Mouse (Mus musculus) bone marrow, adult 2 months (tissue): Measurements from ENCODE around the gene Usp1. TPM values are rescaled to one million over a fixed set of nuclear protein-coding genes. Genes with fewer than 3 reads are reported as not detected.
"Not testable (repeated sequence)": the region's sequence is repeated elsewhere in the genome, so short reads cannot be mapped to it uniquely, and the experiment has no call there.

ENCODE experiments used
- H3K27ac ChIP-seq: fragments of 200-500 bp; 2 replicates; pipeline ENCODE4 v1.5.1; 2012; ENCODE audit warnings: low read depth, mild to moderate bottlenecking, control low read depth, inconsistent platforms, low read length; ENCODE audit not compliant: control insufficient read depth, poor library complexity, insufficient read depth
- H3K4me1 ChIP-seq: fragments of 200-500 bp; 2 replicates; pipeline ENCODE4 v1.6.1; 2011; ENCODE audit warnings: low read length; ENCODE audit not compliant: control insufficient read depth, insufficient read depth
- H3K4me3 ChIP-seq: fragments of 200-500 bp; replicated peaks from 2 replicates; pipeline ENCODE3; 2011; ENCODE audit warnings: mild to moderate bottlenecking, low read depth, low read length, control low read depth; ENCODE audit not compliant: control insufficient read depth
- CTCF ChIP-seq: fragments of 200-500 bp; IDR thresholded peaks from 2 replicates; pipeline ENCODE4 v1.5.1; 2011; ENCODE audit warnings: low read length, control low read depth; ENCODE audit not compliant: control insufficient read depth, insufficient read depth
- POLR2A ChIP-seq: fragments of 200-500 bp; IDR thresholded peaks from 2 replicates; pipeline ENCODE4 v1.6.1; 2011; ENCODE audit warnings: low read depth, mild to moderate bottlenecking, control low read depth, low read length, borderline replicate concordance; ENCODE audit not compliant: control insufficient read depth
- WGBS: fragments of 180-500 bp; shearing (Covaris S2); methylation state at CpG from one replicate; pipeline ENCODE4 v1.1.7; 2018; 5-methylcytosine and 5-hydroxymethylcytosine counted together
- polyA plus RNA-seq: library from polyadenylated mRNA; stranded (reverse); fragments of >200 nt; gene quantifications from 2 replicates; pipeline ENCODE4 v1.2.4, GENCODE M21; 2011; ENCODE audit warnings: low replicate concordance; ENCODE audit not compliant: missing spikeins, insufficient read depth, insufficient read length

Gene Usp1
- polyA plus RNA-seq, 1 experiment = 31.3 TPM

DNA sequence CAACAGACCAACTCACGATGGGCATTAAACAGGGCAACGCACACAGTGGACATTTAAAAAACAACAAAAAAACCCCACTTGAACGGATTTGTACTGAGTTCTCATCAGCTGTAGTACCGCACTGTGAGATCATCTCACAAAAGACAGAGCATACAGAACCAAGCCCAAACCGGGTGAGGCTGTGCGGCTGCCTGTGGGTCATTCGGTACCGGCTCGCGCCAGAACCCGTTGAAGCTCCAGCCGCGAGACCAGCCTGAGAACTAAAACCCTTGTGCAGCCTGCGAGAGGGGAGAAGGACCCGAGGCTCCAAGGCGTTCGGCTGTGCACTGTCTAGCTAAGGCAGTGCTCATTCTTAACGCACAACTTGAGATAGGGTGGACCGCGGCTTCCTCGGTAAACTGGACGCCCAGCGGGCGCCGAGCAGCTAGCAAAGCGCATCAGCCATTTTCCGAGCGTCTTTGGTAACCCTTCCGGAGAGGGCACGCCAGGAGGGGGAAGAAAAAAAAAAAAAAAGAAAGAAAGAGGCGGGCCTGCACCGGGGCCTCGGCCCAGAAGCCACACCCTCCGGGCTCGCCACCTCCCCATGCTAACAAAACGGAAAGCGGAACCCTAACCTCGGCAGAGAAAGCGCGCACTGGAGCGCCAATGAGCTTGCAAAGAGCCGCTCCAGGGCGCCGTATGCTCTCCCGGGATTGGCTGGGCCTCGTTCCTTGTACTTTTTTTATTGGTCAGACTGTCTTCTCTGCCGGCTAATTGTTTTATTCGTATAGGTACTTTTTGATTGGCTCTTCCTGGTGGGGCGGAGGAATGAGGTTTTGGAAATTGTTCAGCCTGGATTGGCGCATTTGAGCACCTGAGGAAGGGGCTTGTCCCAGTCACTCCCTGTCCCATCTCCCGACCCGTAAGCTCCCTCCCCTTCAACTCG lies 705 bp upstream of the Usp1 start:
- Histone ChIP-seq H3K4me3 (peak overlapping the region; percentile 91), H3K4me1 (peaks cover 4% of the 10 kb centered on the region; the same call in 1 of the 2 replicates), H3K27ac (peak overlapping the region; percentile 100)
- WGBS = under 1% methylated on average over 53 of the region's 53 CpGs
- TF ChIP-seq POLR2A (peak; percentile 78; the same call in 1 of the 2 replicates), CTCF (no peak)

DNA sequence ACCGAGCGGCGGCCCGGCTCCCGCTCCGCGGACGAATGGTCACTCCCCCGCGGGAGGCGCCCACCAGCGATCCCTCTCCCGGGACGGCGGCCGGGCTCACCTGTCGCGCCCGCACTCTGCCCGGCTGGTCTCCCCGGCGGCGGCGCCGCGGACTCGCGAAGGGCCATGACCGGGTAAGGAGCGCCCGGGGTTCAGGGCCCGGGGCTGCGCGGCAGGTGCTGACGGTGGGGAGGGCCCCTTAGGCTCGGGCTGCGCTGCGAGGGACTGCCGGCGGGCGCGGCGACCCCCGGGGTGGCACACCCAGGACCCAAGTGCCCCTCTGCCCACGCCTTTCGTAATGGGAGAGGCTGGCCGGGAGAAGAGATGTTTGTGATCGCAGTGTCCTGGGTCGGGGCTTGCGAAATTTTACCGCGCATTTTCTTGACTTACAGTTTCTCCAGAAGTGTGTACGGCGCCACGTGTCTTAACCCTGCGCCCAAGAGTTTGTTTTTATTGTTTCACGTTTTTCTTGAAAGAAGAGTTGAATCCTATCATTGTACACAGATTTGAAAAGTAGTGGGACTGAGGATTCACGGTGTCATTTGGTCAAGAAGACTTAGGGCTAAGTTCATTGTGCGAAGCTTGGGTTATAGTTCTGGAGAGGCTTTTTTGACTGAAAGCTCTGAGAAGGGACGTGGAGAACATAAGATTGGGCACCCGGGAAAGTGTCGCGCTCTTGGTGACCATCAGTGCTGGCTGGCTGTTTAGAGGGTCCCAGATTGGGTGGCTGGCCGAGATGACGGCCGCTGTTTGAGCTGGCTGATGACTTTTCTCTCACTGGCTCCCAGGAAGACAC lies 678 bp downstream of the Usp1 start:
- H3K27ac ChIP-seq = peak overlapping the region; percentile 100
- peak overlapping the region; percentile 91 for H3K4me3 ChIP-seq
- H3K4me1 ChIP-seq = peaks cover 4% of the 10 kb centered on the region; the same call in 1 of the 2 replicates
- TF ChIP-seq CTCF (no peak), POLR2A (no peak)
- WGBS = under 1% methylated on average over 66 of the region's 66 CpGs

DNA sequence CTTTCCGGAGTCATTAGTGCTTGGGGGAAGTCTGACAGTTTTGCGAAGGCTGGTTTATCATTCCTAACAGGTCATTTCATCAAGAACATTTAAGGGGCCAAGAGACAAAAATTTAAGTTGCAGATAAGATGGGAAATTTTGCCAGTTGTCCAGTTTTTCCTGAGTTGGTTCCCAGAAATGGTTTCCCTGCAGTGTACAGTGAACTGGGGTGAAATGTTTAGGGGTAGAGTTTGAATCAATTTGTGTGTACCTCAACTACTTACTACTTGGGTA lies 1.2 kb downstream of the Usp1 start:
- 1% methylated on average over 2 of the region's 2 CpGs for WGBS
- Histone ChIP-seq H3K4me3 (peak overlapping the region; percentile 91), H3K27ac (no peak overlapping the region), H3K4me1 (peaks cover 4% of the 10 kb centered on the region; the same call in 1 of the 2 replicates)
- no peak for TF ChIP-seq CTCF
- TF ChIP-seq POLR2A = no peak

DNA sequence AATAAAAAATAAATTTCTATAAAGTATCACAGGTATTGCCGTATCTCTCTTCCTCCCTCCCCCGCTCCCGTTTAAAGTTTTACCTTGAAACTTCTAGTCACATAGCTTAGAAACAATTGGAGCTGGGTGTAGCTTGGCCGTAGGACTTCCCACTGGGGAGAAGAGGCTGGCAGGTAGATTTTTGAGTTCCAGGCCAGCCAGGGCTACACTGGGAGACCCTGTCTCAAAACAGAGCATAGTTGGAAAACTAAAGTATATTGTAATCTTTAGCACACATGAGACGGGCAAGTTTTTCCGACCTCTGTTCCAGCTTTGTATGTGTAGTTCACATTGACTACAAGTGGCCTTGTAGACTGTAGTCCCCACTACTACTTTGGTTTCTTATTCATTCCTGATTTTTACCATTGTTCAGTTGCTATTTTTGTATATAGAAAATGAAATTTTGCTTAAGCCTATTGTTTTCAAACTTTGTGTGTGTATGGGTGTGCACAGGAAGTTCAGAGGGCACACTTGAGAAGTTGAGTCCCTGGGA lies 1.7 kb downstream of the Usp1 start:
- Histone ChIP-seq H3K4me3 (peak overlapping the region; percentile 55), H3K27ac (no peak overlapping the region), H3K4me1 (peaks cover 4% of the 10 kb centered on the region; the same call in 1 of the 2 replicates)
- TF ChIP-seq CTCF (no peak), POLR2A (no peak)
- 8% methylated on average over 6 of the region's 6 CpGs for WGBS

DNA sequence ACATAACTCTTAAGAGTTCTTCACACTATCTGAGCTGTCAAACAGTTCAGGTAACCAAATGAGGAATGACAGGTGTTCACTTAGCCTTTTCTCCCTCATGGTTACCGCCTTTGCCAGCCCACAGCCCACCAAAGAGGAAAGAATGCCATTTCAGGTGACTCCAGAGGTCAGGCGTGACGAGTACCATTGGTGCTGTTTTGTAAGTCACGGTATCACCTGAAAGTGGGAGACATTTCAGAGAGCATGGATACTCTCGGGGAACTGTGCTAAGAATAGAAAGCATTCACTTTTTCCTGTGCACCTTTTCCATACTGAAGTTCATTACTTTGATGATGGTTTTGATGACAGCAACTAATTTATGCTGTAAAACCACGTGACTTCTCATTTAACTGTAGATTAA lies 12.4 kb downstream of the Usp1 start:
- H3K27ac ChIP-seq = no peak overlapping the region
- TF ChIP-seq POLR2A = no peak
- TF ChIP-seq CTCF = no peak
- H3K4me1 ChIP-seq = no peaks in the 10 kb centered on the region
- 87% methylated on average over 6 of the region's 6 CpGs for WGBS
- no peak overlapping the region for H3K4me3 ChIP-seq

- not testable (repeated sequence) for H3K4me3 ChIP-seq, H3K27ac ChIP-seq, H3K4me1 ChIP-seq
- WGBS = 89% methylated on average over 6 of the region's 6 CpGs
These were observed 14.6 kb downstream of the Usp1 start for GRCm38 (mm10) chr4:98938210-98938609.

DNA sequence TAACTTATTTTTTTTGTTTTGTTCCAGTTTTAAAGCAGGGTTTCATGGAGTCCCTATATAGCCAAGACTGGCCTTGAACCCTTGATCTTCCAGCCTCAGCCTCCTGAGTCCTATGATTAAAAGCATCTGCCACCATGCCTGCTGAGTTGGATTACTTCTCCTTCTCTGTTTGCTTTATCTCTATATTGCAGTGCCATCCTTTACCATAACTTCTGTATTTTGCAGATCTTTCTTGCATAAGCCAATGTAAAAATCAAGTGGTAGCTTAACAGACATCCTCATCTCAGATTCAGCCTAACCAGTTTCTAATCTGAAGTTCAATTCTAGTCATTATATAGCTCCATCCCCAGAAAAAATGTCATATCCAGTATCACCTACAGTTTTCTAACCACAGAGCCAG lies 27.0 kb downstream of the Usp1 start:
- Histone ChIP-seq H3K4me1 (no peaks in the 10 kb centered on the region), H3K4me3 (no peak overlapping the region), H3K27ac (no peak overlapping the region)
- no peak for TF ChIP-seq CTCF
- TF ChIP-seq POLR2A = no peak

- Histone ChIP-seq H3K4me3 (no peak overlapping the region), H3K4me1 (no peaks in the 10 kb centered on the region), H3K27ac (no peak overlapping the region)
- TF ChIP-seq CTCF (no peak), POLR2A (no peak)
- 90% methylated on average over 8 of the region's 8 CpGs for WGBS
These were observed 32.4 kb downstream of the Usp1 start for GRCm38 (mm10) chr4:98955986-98956385.

- H3K27ac ChIP-seq = no peak overlapping the region
These were observed 36.6 kb downstream of the Usp1 start for GRCm38 (mm10) chr4:98960243-98960642.

More at GRCm38 (mm10) chr4:98960243-98960642, 36.6 kb downstream of the Usp1 start:
- H3K4me1 ChIP-seq = no peaks in the 10 kb centered on the region
- no peak overlapping the region for H3K4me3 ChIP-seq
- WGBS = 77% methylated on average over 3 of the region's 3 CpGs
- TF ChIP-seq CTCF (no peak), POLR2A (no peak)
